In the genomic region with DNA sequence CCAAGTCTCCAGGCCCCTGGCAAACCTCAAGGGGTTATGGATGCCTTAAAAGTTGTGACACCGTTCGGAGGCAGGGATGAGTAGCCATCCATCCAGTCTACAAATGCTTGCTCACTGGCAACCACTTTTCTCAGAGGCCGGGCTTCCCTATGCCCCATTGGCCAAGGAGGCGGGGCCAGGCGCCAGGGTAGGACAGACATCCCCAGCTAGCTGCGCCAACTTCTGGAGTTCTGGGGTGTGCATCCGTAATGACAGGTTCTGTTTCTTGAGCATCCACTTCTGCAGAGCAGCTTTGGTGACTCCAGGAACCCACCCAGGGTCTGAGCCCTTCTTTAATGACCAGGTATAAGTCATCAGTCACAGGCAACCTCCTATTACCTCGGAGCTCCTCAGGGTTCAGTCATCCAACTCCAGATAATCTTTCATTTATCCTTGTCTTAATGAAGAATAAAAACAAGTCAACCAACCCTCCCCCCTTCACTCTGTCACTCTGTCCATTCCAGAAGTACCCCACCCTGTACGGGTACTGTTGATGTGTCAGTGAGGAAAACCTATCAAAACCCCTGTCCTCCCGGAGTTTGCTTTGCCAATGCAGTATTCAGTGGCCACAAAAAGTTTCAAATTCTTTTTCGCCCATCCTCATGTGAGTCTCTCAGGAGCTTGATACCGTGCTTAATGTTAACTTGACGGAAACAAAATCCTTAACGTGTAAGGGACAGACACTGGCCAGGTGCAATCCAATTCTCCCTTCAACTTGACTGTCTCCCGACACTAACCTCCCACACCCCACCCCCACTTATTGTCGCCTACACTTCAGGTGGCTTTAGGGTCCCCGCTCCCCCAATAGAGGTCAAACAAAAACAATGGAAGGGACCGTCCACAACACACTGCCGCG, we compare ENCODE assay signal across 7 mouse cellular contexts. TPM values are rescaled to one million over a fixed set of nuclear protein-coding genes. Genes with fewer than 3 reads are reported as not detected.
DNase-seq lines count a peak whose midpoint lies in the region; ATAC-seq and TF ChIP-seq lines count a peak whose summit lies in the region.

No protein-coding gene starts in this region.

- TF ChIP-seq POLR2A in ES-Bruce4 (IDR thresholded peaks at IDR 0.05; ENCODE audit: insufficient read depth, low read length): no peak
- TF ChIP-seq POLR2A in olfactory bulb, adult 2 months (IDR thresholded peaks at IDR 0.05; ENCODE audit: insufficient read depth, low read depth, low read length): no peak

- peaks cover 9% of the 10 kb centered on the region for H3K27me3 ChIP-seq in ES-Bruce4 (ENCODE audit: control insufficient read depth, insufficient read depth, low read length, poor library complexity, severe bottlenecking)
- peaks cover 13% of the 10 kb centered on the region for H3K27me3 ChIP-seq in forebrain, embryonic 14.5 days (replicated peaks; ENCODE audit: control insufficient read depth, insufficient read depth, low read length)
- H3K27me3 ChIP-seq in hindbrain, embryonic 13.5 days: peaks cover 36% of the 10 kb centered on the region
- H3K27me3 ChIP-seq in liver, embryonic 11.5 days (replicated peaks; ENCODE audit: control insufficient read depth, insufficient read depth, low read length): peaks cover 49% of the 10 kb centered on the region

- H3K4me2 ChIP-seq in forebrain, embryonic 14.5 days (ENCODE audit: low read length): peak overlapping the region; percentile 95
- peak overlapping the region; percentile 83 for H3K4me2 ChIP-seq in hindbrain, embryonic 13.5 days
- peak overlapping the region; percentile 71 for H3K4me2 ChIP-seq in liver, embryonic 11.5 days

- WGBS in forebrain, embryonic 14.5 days: 13% methylated on average over 20 of the region's 20 CpGs
- 13% methylated on average over 20 of the region's 20 CpGs for WGBS in hindbrain, embryonic 13.5 days
- 21% methylated on average over 20 of the region's 20 CpGs for WGBS in liver, embryonic 11.5 days
- WGBS in olfactory bulb, adult 2 months: 12% methylated on average over 20 of the region's 20 CpGs

- H3K36me3 ChIP-seq in ES-Bruce4 (ENCODE audit: control insufficient read depth, insufficient read depth, low read length, poor library complexity, severe bottlenecking): no peaks in the 10 kb centered on the region
- no peaks in the 10 kb centered on the region for H3K36me3 ChIP-seq in forebrain, embryonic 14.5 days (ENCODE audit: control insufficient read depth, insufficient read depth, low read length)
- H3K36me3 ChIP-seq in hindbrain, embryonic 13.5 days: no peaks in the 10 kb centered on the region
- no peaks in the 10 kb centered on the region for H3K36me3 ChIP-seq in liver, embryonic 11.5 days (ENCODE audit: control insufficient read depth, insufficient read depth, low read length)

- no peak for TF ChIP-seq CTCF in ES-Bruce4 (IDR thresholded peaks at IDR 0.05; ENCODE audit: low read depth, low read length)
- TF ChIP-seq CTCF in olfactory bulb, adult 2 months (IDR thresholded peaks at IDR 0.05; ENCODE audit: insufficient read depth, low read depth, low read length): no peak

- no peak for TF ChIP-seq EP300 in ES-Bruce4 (IDR thresholded peaks at IDR 0.05; ENCODE audit: insufficient read depth, low read depth, low read length)

- peak overlapping the region; percentile 81 for H3K9ac ChIP-seq in ES-Bruce4 (ENCODE audit: low read depth, poor library complexity, severe bottlenecking)
- H3K9ac ChIP-seq in forebrain, embryonic 14.5 days (ENCODE audit: low read length): peak overlapping the region; percentile 69
- peak overlapping the region; percentile 77 for H3K9ac ChIP-seq in hindbrain, embryonic 13.5 days
- H3K9ac ChIP-seq in liver, embryonic 11.5 days (ENCODE audit: low read depth, low read length): no peak overlapping the region

- H3K9me3 ChIP-seq in ES-Bruce4 (replicated peaks; ENCODE audit: control insufficient read depth, insufficient read depth, low read length, poor library complexity, severe bottlenecking): no peaks in the 10 kb centered on the region
- H3K9me3 ChIP-seq in forebrain, embryonic 14.5 days (replicated peaks; ENCODE audit: control insufficient read depth, low read length): no peaks in the 10 kb centered on the region
- no peaks in the 10 kb centered on the region for H3K9me3 ChIP-seq in hindbrain, embryonic 13.5 days
- H3K9me3 ChIP-seq in liver, embryonic 11.5 days (ENCODE audit: control insufficient read depth, low read length): no peaks in the 10 kb centered on the region

- peak; percentile 18; the same call in 1 of the 2 replicates for ATAC-seq in forebrain, embryonic 14.5 days
- peak; percentile 16; the same call in 1 of the 2 replicates for ATAC-seq in hindbrain, embryonic 13.5 days (ENCODE audit: low FRiP score)
- ATAC-seq in liver, embryonic 11.5 days (replicated peaks; ENCODE audit: low FRiP score): no peak

- intact Hi-C loops in left cerebral cortex, postnatal 14 days (cut with DNase I): no loop called here

- H3K27ac ChIP-seq in ES-Bruce4 (ENCODE audit: insufficient read depth, low read length): no peak overlapping the region
- no peak overlapping the region for H3K27ac ChIP-seq in forebrain, embryonic 14.5 days (ENCODE audit: low read depth, low read length)
- H3K27ac ChIP-seq in hindbrain, embryonic 13.5 days: peak overlapping the region; percentile 60
- no peak overlapping the region for H3K27ac ChIP-seq in liver, embryonic 11.5 days (ENCODE audit: low read depth, low read length)
- no peak overlapping the region for H3K27ac ChIP-seq in olfactory bulb, adult 2 months (ENCODE audit: insufficient read depth, low read depth, low read length)

- H3K4me3 ChIP-seq in ES-Bruce4 (ENCODE audit: low read depth, low read length): peak overlapping the region; percentile 58
- peak overlapping the region; percentile 54 for H3K4me3 ChIP-seq in forebrain, embryonic 14.5 days (ENCODE audit: low read depth, low read length)
- peak overlapping the region; percentile 77 for H3K4me3 ChIP-seq in hindbrain, embryonic 13.5 days
- peak overlapping the region; percentile 56 for H3K4me3 ChIP-seq in liver, embryonic 11.5 days (ENCODE audit: low read depth, low read length)
- peak overlapping the region; percentile 71 for H3K4me3 ChIP-seq in olfactory bulb, adult 2 months (ENCODE audit: insufficient read depth, low read depth, low read length)

- H3K4me1 ChIP-seq in ES-Bruce4 (ENCODE audit: control insufficient read depth, insufficient read depth, low read length): no peaks in the 10 kb centered on the region
- H3K4me1 ChIP-seq in forebrain, embryonic 14.5 days (ENCODE audit: control insufficient read depth, insufficient read depth, low read length): peaks cover 11% of the 10 kb centered on the region
- peaks cover 22% of the 10 kb centered on the region for H3K4me1 ChIP-seq in hindbrain, embryonic 13.5 days (replicated peaks)
- H3K4me1 ChIP-seq in liver, embryonic 11.5 days (replicated peaks; ENCODE audit: control insufficient read depth, insufficient read depth, low read length): no peaks in the 10 kb centered on the region
- H3K4me1 ChIP-seq in olfactory bulb, adult 2 months (ENCODE audit: control insufficient read depth, insufficient read depth, low read length): peaks cover 13% of the 10 kb centered on the region

- DNase-seq in adrenal gland, adult 2 months: peak; percentile 64
- no peak for DNase-seq in forebrain, embryonic 14.5 days (ENCODE audit: low spot score)
- no peak for DNase-seq in liver, embryonic 11.5 days (ENCODE audit: low spot score)
- no peak for DNase-seq in left cerebral cortex, postnatal 14 days (ENCODE audit: low spot score in 2 of 2)

RNA-seq across cellular contexts. Expression of a gene that starts 1.0 kb away (rescaled TPM):
- polyA plus RNA-seq in ES-Bruce4 (2011; ENCODE audit: insufficient read depth, insufficient read length, low read depth, missing spikeins): 1.7 and 2.0 TPM in 2 replicates
- 10 to 100 TPM in 1 of 2 experiments, 1 to 10 TPM in 1; 6.5 to 13.3 TPM for total RNA-seq in adrenal gland, adult 2 months (2021)
- 5.4 and 7.0 TPM in 2 replicates for polyA plus RNA-seq in adrenal gland, adult 2 months (2012; rRNA removed)
- polyA plus RNA-seq in forebrain, embryonic 14.5 days (2014; fragmentation: Nextera tagmentation; extraction: Ambion mirVana): 0.80 and 1.1 TPM in 2 replicates
- polyA plus RNA-seq in hindbrain, embryonic 13.5 days (2015; fragmentation: Nextera tagmentation; extraction: Ambion mirVana): 1.5 and 1.6 TPM in 2 replicates
- polyA plus RNA-seq in liver, embryonic 11.5 days (2014; fragmentation: Nextera tagmentation; extraction: Ambion mirVana): 0.13 and 0.19 TPM in 2 replicates
- polyA plus RNA-seq in olfactory bulb, adult 2 months (2012; ENCODE audit: insufficient read depth, insufficient read length, low replicate concordance, missing spikeins): not detected in 2 replicates
- total RNA-seq in left cerebral cortex, postnatal 14 days (2021): 10 to 100 TPM; 15.8 to 18.0 TPM
